Mouse (Mus musculus): ENCODE results near the gene Asphd1.
"Not testable (repeated sequence)": the region's sequence is repeated elsewhere in the genome, so short reads cannot be mapped to it uniquely, and the experiment has no call there.

Asphd1 gene

DNA sequence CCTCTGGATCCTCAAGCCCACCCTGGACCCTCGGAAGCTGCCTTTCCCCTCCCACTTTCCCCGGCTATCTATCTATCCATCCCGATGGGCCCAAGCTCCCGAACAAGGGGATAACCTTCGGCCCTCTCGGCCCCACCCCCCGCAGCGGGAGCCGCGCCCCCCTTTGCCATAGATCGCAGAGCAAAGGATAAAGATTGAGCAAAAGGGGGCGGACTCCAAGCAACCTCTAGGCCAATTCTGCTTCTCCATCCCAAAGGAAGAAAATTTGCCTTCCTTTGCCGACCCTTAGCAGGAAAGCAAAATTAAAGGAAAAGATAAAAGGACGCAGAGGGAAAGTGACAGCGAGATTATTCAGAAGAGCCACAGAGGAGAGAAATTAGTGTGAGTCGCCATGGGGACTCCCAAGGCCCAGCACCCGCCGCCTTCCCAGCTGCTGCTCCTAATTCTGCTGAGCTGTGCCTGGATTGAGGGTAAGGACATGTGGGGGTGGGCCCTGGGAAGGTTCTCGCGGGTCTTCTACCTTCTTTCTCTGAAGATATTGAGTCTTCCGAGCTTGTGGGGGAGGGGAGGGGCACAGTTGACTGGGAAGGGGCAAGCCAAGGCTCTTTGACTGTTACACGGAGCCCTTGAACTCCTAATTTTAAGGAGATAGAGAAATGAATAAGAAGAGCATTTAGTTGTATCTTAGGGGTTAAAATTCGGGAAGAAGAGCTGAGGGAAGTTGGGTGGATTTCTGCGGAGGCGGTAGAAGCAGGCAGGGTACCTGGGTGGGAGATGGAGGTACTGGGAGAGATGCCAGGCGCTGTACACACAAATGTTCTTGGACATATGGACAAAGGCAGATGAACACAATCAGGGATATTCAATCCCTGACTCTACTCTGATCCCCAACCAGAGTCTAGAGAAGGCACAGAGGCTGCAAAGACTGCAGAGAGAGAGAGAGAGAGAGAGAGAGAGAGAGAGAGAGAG, 1.5 kb upstream of the Asphd1 start:
- DNase-seq (ENCODE audit: extremely low read depth, low read depth): no peak

DNA sequence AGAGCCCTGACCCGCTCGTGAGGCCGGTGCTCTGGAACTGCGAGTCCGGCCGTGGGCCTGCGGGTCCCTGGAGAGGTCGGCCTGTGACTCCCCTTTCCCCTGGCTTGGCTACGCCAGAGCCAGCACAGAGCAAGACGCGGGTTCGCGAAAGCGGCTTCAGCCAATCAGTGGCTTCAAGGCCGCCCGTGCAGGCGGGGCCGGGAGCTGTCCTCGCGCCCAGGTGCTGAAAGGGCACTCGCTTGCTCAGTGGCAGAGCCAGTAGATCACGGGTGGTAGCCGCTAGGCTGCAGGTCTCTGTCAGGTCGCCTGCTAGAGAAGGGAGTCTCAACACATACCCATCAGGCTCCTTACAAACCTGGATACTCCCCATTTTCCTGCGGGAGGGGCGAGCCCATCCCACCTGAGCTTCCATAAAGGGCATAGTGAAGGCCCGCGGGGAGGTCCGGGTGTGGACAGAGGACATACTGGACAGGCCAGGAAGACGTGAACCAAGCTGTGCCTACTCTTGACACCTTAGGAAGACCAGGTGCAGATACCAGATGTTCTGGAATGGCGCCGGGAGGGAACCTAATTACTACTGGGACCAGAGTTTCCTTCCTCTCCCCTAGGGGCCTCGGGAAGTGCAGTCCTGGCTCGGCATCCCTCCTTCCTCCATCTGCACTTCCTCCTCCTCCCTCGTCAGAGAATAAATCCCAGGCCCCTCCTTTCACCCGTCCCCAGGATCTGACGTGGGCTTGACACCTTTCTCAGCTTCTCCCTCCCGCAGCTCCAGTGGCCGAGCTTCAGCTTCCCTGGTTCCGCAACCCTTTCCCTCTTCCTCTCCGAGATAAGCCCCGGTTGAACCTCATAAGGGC, 638 bp upstream of the Asphd1 start, which contains the start of gene Sez6l2:
Gene Sez6l2 (plus strand): TSS at position 771 of the 854 bp plus-strand sequence.
- DNase-seq (ENCODE audit: extremely low read depth, low read depth): peak; percentile 59

DNA sequence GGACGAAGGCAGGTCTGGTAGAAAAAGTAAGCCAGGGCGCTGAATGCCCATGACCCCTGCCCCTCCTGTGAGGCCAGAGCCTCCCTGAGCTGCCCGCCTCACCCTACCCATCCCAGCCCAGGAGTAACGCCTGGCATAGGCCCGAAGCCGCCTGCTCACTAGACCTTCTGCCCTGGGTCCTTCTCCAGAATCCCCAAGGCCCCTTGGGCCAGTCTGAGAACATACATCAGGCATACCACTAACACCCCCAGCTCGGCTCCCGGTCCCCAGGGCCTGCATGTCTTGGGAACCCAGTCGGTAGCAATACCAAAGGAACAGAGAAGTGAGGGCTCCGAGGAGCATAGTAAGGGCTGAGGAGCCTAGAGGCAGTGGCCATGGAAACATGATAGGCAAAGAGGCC, 756 bp downstream of the Asphd1 start:
- DNase-seq (ENCODE audit: extremely low read depth, low read depth): no peak

DNA sequence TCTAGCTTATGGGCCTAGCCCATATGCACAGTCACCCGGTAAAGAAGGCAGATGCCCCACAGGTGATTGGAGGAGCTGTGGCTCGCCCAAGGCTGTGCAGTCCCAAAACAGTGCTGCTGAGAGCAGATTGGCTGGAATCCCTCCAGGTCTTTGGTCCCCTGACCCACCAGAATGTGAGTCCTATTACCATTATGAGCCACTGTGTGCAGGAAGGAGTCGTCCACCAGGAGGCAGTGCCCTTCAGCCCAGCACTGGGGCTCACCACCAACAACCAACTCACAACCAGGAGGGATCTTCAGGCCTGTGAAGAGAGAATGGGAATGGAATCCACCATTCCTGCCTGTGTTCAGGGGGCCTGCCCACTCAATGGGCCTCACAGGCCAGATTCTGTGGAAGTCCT, 2.9 kb downstream of the Asphd1 start:
- DNase-seq (ENCODE audit: extremely low read depth, low read depth): no peak

DNA sequence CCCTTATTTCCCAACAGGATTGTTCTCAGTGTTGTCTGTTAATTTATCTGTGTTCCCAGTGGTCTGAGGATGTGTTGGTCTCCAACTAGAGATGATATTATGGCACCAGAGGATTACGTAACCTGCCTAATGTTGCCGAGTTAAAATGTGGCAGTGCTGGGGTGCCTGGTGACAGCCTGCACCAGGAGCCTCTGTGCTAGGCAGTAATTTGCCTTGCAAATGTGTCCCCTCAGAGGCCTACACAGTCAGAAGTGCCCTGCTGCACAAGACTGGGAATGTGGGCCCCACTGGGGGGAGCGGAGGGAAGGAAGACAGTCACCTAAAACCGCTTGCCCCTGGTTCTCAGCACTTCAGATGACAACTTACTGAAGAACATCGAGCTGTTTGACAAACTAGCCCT, 7.6 kb downstream of the Asphd1 start:
- DNase-seq (ENCODE audit: extremely low read depth, low read depth): no peak

DNA sequence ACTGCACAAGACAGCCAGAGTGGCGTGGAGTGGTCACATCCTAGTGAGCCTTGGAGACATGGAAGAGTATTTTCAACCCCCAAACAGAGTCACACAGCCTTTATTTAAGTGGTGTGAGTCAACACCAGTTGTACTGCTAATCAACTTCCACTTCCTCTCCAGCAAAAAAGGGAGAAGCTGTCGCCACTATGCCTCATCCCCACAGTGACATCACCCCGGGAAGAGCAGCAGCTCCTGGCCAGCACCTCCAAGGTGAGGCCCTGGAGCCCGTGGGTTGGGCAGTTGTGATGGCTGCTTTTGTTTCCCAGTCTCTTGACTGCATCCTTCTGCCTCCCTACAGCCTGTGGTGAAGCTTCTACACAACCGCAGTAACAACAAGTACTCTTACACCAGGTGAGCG, 8.2 kb downstream of the Asphd1 start:
- no peak for DNase-seq (ENCODE audit: extremely low read depth, low read depth)

DNA sequence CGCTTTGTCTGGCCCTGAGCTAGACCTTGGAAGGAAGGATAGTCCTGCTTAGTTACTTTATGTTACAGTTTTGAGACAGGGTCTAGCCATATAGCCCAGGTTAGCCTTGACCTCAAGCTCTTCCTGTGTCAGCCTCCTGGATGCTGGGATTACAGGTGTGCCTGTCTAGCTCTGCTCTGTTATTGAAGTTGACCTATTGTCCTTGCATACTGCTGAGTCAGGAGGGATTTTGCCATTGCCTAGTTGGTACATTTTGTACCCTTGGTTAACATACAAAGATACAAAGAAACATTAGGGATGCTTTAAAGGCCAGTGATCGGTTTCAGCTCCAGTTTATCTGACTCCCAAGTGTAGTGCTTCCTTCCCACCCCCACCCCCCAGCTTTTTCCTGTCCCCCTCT, 16.7 kb downstream of the Asphd1 start:
- no peak for DNase-seq (ENCODE audit: extremely low read depth, low read depth)

DNA sequence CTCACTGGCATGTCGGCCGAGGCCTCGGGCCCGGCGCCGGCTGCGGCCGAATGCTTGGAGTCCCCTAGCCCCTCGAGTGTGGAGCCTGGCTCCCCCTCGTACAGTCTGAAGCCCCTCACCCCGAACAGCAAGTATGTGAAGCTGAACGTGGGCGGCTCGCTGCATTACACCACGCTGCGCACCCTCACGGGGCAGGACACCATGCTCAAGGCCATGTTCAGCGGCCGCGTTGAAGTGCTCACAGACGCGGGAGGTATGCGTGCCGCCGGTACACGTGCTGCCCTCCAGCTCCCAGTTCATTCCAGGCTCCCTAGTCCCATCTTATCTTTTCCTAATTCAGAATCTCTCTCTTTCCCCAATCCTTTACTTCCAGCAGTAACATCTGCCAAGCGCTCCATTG, 20.3 kb downstream of the Asphd1 start:
- no peak for DNase-seq (ENCODE audit: extremely low read depth, low read depth)

DNA sequence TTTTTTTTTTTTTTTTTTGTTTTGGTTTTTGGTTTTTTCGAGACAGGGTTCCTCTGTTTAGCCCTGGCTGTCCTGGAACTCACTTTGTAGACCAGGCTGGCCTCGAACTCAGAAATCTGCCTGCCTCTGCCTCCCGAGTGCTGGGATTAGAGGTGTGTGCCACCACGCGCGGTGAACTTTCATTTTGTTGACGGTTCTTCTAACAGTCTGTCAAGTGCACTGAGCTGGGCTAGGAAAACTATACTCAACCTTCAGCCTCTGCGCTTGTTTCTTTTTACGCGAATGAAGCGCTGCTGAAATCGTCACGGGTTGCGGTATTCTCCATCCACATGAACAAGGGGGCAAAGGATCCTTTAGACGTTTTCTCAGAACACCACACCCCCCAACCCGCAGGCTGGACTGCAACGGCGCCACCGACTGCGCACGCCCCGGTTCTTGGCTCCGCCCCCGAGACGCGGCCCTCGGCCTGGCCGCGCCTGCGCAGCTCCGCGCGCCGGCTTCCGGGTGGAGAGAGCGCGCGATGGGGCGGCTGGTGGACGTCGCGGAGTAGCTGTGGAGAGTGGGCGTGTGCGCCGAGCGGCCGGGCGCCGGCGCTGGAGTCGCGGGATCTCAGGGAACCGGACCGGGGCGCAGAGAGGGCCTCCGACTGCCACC, 20.9 kb downstream of the Asphd1 start, which contains the start of gene Kctd13:
Gene Kctd13 (plus strand): TSS at position 496 of the 654 bp plus-strand sequence.
- peak; percentile 68 for DNase-seq (ENCODE audit: extremely low read depth, low read depth)

DNA sequence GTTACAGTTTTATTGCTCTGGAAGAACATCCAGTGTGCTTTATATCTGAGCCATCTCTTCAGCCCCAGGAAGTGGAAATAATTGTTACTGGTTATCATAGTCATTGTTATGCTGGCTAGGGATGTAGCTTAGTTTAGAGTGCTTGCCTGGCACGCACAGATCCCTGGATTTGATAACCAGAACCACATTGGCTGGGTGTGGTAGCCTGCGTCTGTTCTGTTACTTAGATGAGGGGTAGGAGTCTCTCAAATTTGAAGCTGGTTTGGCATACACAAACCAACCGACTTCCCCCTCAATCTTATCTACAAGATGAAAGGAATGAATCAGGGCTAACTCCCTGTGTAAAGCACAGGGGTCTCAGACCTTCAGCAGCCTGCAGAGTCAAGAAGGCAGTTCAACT, 23.1 kb downstream of the Asphd1 start:
- DNase-seq (ENCODE audit: extremely low read depth, low read depth): no peak

DNA sequence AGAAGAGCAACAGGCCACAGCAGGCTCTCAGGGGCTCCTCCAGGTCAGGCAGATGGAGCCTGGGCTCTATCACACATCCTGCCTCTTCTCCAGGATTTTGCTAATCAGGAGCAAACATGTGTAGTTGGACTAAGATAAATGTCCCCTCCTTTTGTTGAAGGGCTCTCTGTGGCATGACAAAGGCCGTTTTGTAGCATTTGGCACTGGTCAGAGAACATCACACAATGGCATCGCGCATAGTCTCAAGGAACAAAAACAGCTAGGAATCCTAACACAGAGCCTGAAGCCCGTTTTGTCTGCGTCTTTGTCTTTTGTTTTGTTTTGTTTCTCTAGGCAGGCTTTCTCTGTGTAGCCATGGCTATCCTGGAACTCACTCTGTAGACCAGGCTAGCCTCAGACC, 25.4 kb downstream of the Asphd1 start:
- DNase-seq (ENCODE audit: extremely low read depth, low read depth): no peak

DNA sequence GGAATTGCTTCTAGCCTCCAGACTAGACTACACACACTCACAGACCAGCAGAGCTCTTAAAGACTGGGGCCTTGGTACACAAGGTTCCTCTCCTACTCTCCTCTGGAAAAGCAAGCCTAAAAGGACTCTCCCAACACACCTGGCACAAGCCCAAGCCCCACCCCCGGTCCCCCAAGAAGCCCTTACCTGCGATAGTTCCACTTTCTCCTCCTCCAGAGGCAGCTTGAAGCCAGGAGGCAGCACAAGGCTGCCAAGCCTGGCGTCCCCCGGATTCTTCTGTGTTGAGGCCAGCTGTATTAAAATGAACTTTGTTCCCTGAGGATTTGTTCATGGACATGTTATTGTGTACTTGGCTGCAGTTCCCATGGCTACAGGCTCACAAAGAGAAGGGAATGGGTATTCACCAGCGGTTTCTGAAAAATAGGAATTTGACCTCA, 26.7 kb downstream of the Asphd1 start, which contains the start of gene Tmem219:
Gene Tmem219 (minus strand): TSS at position 294 of the 437 bp plus-strand sequence.
- no peak for DNase-seq (ENCODE audit: extremely low read depth, low read depth)

DNA sequence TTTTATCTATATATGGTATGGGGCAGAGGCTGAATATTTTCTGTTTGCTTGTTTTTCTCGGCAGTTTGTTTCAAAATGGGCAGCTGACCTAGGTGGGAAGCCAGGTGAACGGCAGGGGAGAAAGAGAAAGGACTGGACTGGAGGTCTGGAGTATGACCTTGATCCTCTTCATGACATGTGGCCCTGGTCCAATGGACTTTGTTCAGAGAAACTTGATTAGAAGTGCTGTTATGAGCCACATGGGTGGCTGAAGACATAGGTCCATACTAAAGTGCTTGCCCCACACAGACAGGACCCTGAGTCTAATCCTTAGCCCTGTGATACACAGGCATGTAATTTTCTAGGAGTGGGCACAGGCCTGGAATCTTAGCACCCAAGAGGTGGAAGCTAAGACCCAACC, 27.8 kb downstream of the Asphd1 start:
- no peak for DNase-seq (ENCODE audit: extremely low read depth, low read depth)

DNA sequence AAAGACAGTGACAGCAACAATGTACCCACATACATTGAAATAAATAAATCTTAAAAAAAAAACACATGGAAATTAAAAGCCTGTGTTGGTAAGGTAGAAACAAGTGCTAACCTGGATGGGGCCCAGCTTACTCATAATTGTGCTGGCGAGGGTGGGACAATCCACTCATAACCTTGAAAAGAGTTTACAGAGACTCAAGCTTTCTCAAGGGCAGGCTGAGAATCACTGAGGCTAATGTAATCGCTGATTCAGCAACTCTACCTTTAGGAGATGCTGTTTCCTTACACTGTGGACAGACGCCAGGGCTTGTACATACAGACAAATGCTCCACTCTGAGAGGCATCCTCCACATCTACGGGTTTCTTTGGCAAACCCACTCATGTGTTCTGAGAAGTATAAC, 29.4 kb downstream of the Asphd1 start:
- no peak for DNase-seq (ENCODE audit: extremely low read depth, low read depth)

DNA sequence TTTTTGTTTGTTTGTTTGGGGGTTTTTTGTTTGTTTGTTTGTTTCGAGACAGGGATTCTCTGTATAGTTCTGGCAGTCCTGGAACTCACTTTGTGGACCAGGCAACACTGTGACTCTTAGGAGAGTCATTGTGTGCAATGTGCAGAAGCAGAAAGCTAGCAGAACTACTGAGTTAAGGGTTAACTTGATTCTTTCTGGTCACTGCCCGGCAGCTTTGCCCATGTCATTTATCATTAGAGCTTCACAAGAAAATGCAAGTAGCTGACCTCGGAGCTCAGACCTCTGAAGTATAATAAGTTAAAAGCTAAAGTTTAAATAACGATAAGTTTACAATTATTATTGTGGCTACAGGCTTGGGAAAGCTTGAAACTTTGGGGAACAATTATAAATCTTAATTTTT, 31.0 kb downstream of the Asphd1 start:
- DNase-seq (ENCODE audit: extremely low read depth, low read depth): not testable (repeated sequence)

DNA sequence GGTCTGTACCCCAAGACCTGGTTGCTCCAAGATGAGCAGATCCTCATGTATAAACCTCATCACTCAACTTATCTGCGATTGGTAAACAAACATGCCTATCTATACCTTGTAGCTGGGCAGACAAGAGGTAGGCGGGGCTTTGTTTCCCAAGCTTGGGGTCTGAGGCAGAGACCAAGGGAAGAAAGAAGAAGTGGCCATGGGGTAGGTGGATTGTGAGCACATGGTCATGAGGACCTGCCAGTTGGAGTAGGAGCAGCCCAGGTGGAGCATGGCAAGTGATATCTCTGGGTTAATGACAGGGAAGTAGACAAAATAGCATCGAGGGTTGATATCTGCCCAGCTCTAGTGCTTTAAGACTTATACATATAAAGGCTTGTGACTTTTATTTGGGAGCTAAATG, 34.5 kb downstream of the Asphd1 start:
- no peak for DNase-seq (ENCODE audit: extremely low read depth, low read depth)

DNA sequence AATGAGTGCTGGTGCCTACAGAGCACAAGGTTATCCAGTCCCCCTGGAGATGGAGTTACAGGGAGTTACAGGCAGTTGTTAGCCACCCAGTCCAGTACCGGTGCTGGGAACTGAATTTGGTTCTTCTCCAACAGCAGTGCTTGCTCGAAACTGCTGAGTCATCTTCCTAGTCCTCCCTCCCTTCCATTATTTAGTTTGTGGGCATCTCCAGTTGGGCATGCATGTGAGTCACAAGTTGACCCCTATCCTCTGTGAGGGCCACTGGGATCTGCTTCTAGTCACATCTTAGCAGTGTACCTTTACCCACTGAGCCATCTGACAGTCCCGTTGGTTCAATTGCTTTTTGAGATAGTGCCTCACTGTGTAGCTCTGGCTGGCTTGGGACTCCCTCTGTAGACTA, 43.8 kb downstream of the Asphd1 start:
- DNase-seq (ENCODE audit: extremely low read depth, low read depth): no peak

DNA sequence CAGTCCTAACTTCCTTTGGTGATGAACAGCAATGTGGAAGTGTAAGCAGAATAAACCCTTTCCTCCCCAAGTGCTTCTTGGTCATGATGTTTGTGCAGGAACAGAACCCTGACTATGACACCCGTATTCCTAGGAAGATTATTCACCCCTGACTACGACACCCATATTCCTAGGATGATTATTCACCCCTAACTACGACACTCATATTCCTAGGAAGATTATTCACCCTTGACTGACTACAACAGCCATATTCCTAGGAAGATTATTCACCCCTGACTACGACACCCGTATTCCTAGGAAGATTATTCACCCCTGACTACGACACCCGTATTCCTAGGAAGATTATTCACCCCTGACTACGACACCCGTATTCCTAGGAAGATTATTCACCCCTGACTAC, 49.6 kb downstream of the Asphd1 start:
- DNase-seq (ENCODE audit: extremely low read depth, low read depth): not testable (repeated sequence)

DNA sequence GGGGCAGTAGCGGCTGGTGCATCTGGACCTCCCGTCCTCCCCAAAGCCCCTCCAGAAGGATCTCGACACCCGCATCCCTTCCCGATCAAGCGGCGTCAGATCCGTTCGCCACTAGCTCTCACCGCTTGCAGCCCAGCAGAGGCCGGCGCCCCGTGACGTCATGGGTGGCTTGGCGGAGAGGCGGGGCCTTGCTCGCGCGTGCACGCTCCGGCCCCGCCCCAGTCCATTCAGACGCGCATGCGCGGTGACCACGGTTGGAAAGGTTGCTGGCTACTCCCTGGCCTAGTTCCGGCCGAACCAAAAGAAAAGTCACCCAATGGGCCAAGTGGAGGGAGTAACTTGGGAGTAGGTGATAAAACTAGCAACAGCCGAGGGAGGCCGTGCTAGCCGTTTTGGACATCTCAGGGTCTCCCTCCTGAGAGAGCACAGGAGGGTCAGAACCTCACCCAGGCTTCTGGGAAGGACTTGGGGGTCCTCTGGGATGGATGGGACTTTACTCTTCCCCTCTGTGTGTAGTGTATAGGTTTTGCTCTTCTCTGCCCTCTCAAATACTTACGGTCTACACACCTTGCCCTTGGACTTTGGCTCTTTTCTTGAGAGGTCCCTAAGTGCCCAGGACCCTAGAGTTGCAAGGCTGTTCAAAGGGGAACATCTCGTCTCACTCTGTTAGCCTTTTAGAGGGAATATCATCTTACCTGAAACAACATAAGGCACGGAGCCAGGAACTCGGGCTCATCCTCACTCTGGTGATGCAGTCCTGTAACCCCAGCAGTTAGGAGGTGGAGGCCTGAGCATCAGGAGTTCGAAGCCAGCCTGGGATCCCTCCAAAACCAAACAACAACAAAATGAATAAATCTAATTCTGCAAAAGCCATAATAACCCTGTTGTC, 51.0 kb downstream of the Asphd1 start:
- peak; percentile 52 for DNase-seq (ENCODE audit: extremely low read depth, low read depth)

DNA sequence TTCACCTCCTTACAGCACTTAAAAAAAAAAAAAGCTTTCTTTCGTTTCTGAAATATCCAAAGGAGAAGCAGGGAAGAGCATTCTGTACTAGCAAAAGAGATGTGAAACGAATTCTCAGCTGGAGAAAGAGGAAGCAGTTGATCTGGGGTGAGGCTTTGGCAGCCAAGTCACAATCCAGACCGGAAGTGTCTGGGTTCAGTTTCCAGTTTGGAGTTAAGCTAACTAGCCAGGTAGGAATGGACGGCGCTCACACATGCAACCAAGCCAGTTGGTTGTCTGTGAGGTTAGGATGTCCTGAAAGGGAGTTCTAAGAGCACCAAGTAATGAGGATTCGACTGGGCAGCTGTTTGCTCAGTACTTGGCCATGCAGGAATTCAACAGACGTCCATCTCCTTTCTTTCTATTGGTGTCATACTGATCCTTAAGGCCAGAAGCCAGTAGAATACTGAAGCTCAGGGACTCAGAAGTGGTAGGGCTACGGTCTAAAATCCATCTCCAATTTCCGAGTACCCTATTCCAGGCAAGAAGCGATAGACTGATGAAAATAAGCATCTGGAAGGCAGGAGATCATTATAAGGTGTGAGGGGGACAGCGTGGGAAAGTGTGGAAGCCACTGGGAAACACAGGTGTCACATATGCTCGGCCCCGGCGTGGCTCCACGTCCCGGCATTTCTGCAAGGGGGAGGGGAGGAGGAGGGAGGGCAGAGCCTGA, 51.8 kb downstream of the Asphd1 start:
- DNase-seq (ENCODE audit: extremely low read depth, low read depth): peak; percentile 83
